Mouse (Mus musculus) layer of hippocampus, postnatal 14 days (tissue): ENCODE data around the gene Gm3106. TPM values are rescaled to one million over a fixed set of nuclear protein-coding genes. Genes with fewer than 3 reads are reported as not detected.
"Not testable (repeated sequence)": the region's sequence is repeated elsewhere in the genome, so short reads cannot be mapped to it uniquely, and the experiment has no call there.

Experiments used
- DNase-seq, 2 experiments: peaks; one replicate each; pipeline ENCODE4 v3.0.0; 2021 to 2022; ENCODE audit warnings: low spot score in 2 of 2, mixed read lengths in 1 of 2
- long read RNA-seq, 2 experiments: library from polyadenylated mRNA; stranded (forward); transcript quantifications; one replicate each; pipeline ENCODE4 v2.0.0; 2021
- total RNA-seq, 2 experiments: library from RNA; stranded (reverse); gene quantifications; 2 replicates each; pipeline ENCODE4 v1.2.3; 2021

The Gm3106 gene
- total RNA-seq, result not detected
- long read RNA-seq, experiment 1, result 0 reads
- long read RNA-seq, experiment 2, result 0 reads

- DNase-seq, result not testable (repeated sequence)
These were observed at the start of gene Gm3106 for GRCm38 (mm10) chr5:94217705-94218104. Gm3106 (plus strand) TSS chr5:94218005.

Other genes starting within 250 kb of the Gm3106 start
- gene BC061212, start 147.5 kb upstream of the Gm3106 start, total RNA-seq, result not detected
- gene Gm6351, start 141.6 kb upstream of the Gm3106 start, total RNA-seq, result not detected
- not detected for gene A430089I19Rik, start 88.8 kb downstream of the Gm3106 start, total RNA-seq
- not detected for gene Gm6502, start 96.4 kb downstream of the Gm3106 start, total RNA-seq
- gene AA792892, start 121.7 kb downstream of the Gm3106 start, total RNA-seq, result not detected
- gene Gm7682, start 227.8 kb downstream of the Gm3106 start, total RNA-seq, result not detected